Mouse (Mus musculus): ENCODE measurements around the gene Cmtm8. TPM values are rescaled to one million over a fixed set of nuclear protein-coding genes. Genes with fewer than 3 reads are reported as not detected.

Gene Cmtm8
- polyA plus RNA-seq, 1 experiment from 2014 or later: 80.2 TPM

GRCm38 (mm10) chr9:114742731-114743130 is 101.2 kb downstream of the Cmtm8 start:
- 0 out of 2 replicates have a peak overlapping the region, but pooled peaks have one; percentile 60 for H3K27ac ChIP-seq (ENCODE audit: low read length)
- no peaks in the 10 kb centered on the region for H3K9me3 ChIP-seq (ENCODE audit: control insufficient read depth, low read length)
- H3K4me2 ChIP-seq (ENCODE audit: low read depth, low read length): no peak overlapping the region
- 74% methylated on average over 2 of the region's 2 CpGs for WGBS
- peaks cover 4% of the 10 kb centered on the region; the same call in 1 of the 2 replicates for H3K4me1 ChIP-seq (ENCODE audit: control insufficient read depth, insufficient read depth, low read length)
- H3K27me3 ChIP-seq (replicated peaks; ENCODE audit: control insufficient read depth, insufficient read depth, low read length): no peaks in the 10 kb centered on the region
- H3K9ac ChIP-seq (ENCODE audit: low read depth, low read length): no peak overlapping the region
- peaks cover 10% of the 10 kb centered on the region for H3K36me3 ChIP-seq (ENCODE audit: control insufficient read depth, insufficient read depth, low read length)
- no peak overlapping the region for H3K4me3 ChIP-seq (ENCODE audit: low read length)
- 0 out of 2 replicates have a peak, but pooled peaks have one; percentile 18 for ATAC-seq

- Histone ChIP-seq H3K27me3 (replicated peaks; ENCODE audit: control insufficient read depth, insufficient read depth, low read length) (no peaks in the 10 kb centered on the region), H3K4me3 (ENCODE audit: low read length) (no peak overlapping the region), H3K9ac (ENCODE audit: low read depth, low read length) (no peak overlapping the region), H3K4me2 (ENCODE audit: low read depth, low read length) (no peak overlapping the region), H3K36me3 (ENCODE audit: control insufficient read depth, insufficient read depth, low read length) (peaks cover 3% of the 10 kb centered on the region), H3K9me3 (ENCODE audit: control insufficient read depth, low read length) (no peaks in the 10 kb centered on the region), H3K27ac (ENCODE audit: low read length) (no peak overlapping the region), H3K4me1 (ENCODE audit: control insufficient read depth, insufficient read depth, low read length) (peaks cover 9% of the 10 kb centered on the region)
- WGBS: 82% methylated on average over 9 of the region's 9 CpGs
- no peak for ATAC-seq
Measured at GRCm38 (mm10) chr9:114740336-114740735, 103.6 kb downstream of the Cmtm8 start.

Other genes starting within 250 kb of the Cmtm8 start
- 49.3 and 50.0 TPM in 2 replicates for gene Cnot10, start 204.0 kb downstream of the Cmtm8 start, polyA plus RNA-seq (2015; fragmentation: Nextera tagmentation; extraction: Ambion mirVana)
- gene Dync1li1, start 155.4 kb downstream of the Cmtm8 start, polyA plus RNA-seq (2015; fragmentation: Nextera tagmentation; extraction: Ambion mirVana): 48.1 and 52.2 TPM in 2 replicates
- gene Cmtm6, start 113.0 kb downstream of the Cmtm8 start, polyA plus RNA-seq (2015; fragmentation: Nextera tagmentation; extraction: Ambion mirVana): 100 and 113 TPM in 2 replicates
- gene Cmtm7, start 62.3 kb downstream of the Cmtm8 start, polyA plus RNA-seq (2015; fragmentation: Nextera tagmentation; extraction: Ambion mirVana): 82.5 and 86.6 TPM in 2 replicates
- 25.4 and 27.4 TPM in 2 replicates for gene Gpd1l, start 89.8 kb upstream of the Cmtm8 start, polyA plus RNA-seq (2015; fragmentation: Nextera tagmentation; extraction: Ambion mirVana)
- gene Osbpl10, start 134.4 kb upstream of the Cmtm8 start, polyA plus RNA-seq (2015; fragmentation: Nextera tagmentation; extraction: Ambion mirVana): 1.4 and 2.5 TPM in 2 replicates
- 264 and 268 TPM in 2 replicates for gene Rps27rt, start 138.6 kb upstream of the Cmtm8 start, polyA plus RNA-seq (2015; fragmentation: Nextera tagmentation; extraction: Ambion mirVana)